Mouse (Mus musculus) cerebellum, postnatal 25 days (tissue): ENCODE data around the gene Men1.

Experiments
- DNase-seq, 2 experiments: peaks; one replicate each; pipeline ENCODE4 v3.0.0; 2021; ENCODE audit warnings: mixed read lengths in 2 of 2

Men1 gene

DNA sequence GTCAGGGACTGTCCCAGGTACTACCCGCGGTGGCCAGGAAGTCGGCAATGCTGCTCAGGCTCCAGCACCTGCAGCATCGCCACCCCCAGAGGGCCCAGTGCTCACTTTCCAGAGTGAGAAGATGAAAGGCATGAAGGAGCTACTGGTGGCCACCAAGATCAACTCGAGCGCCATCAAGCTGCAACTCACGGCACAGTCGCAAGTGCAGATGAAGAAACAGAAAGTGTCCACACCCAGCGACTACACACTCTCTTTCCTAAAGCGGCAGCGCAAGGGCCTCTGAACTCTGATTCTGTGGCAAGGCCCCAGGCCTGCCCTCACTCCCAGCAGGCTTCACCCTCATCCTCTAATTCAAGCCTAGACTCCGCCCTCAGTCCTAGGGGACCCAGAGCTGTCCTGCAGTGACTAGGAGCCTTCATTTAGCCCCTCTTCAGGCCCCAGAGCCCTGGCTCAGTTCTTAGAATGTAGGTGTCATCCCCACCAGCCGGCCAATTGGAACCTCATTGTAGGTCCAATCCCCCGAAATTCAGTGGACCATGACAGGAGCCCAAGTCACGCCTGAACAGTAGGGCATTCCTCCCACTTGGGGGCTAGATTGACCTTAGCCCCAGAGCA lies 5.2 kb downstream of the Men1 start:
- DNase-seq = no peak

GRCm38 (mm10) chr19:6340524-6341452 lies 6.0 kb downstream of the Men1 start, which contains the start of gene Map4k2:
Gene Map4k2, plus strand, starts transcription at chr19:6341135.
- DNase-seq = peak; percentile 88 to 95

GRCm38 (mm10) chr19:6341453-6342077 lies 6.8 kb downstream of the Men1 start:
- DNase-seq = no peak

GRCm38 (mm10) chr19:6342276-6342933 lies 7.6 kb downstream of the Men1 start:
- no peak for DNase-seq

- DNase-seq = no peak
Measured at GRCm38 (mm10) chr19:6343066-6343925, 8.5 kb downstream of the Men1 start.

DNA sequence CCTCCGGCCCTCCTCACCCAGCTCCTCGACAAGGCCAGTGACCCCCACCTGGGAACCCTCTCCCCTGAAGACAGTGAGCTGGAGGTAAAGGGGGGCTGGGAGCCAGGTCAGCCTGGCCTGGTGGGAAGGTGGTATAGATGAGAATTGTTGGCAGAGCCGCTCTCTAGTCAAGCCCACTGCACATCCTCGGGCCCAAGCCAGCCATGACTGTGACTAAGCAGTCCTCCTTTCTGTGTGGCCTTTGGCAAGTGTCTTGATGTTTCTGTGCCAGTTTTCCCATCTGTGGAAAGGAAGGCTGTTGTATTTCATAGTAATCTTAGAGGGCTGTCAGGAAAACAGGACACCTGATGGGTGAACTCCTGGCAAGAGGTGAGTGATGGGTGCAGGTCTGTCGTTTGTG lies 9.2 kb downstream of the Men1 start:
- DNase-seq = peak; percentile 46 to 64

- DNase-seq = no peak
Measured at GRCm38 (mm10) chr19:6346023-6346422, 11.2 kb downstream of the Men1 start.

DNA sequence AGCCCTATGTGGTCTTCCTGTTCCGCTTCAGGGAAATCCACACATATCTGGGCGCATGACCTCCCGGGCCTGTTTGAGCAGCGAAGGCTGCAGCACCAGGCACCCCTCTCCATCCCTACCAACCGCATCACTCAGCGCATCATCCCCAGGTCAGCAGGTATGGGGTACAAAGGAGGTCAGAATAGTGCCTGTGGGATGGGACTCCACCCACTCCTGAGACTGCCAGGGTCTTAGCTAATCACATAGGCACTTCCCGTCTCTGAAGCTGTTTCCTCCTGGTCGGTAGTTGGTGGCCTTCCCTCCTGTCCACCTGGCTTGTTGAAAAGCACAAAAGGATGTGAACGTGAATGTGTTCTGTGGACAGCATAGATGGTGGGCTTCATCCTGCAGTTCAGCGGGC lies 11.9 kb downstream of the Men1 start:
- DNase-seq = no peak

GRCm38 (mm10) chr19:6347615-6348014 lies 12.8 kb downstream of the Men1 start:
- no peak for DNase-seq

DNA sequence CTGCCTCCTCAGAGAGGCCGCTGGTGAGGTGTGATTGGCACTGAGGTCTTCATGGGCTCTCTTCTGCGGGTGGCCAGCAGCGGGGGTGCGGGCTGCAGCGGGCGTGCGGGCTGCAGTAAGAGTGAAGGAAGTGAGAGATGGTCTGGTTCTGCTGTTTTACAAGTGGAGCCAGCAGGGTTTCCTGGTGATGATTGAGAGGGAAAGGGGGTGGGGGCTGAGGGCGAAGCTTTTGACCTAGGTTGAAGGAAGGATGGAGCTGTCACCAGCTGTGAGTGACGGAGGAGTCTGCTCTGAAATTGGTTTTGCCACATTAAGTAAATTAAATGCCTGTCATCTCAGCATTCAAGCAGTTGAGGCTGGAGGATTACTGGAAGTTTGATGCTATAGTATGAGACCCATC lies 13.9 kb downstream of the Men1 start:
- no peak for DNase-seq

DNA sequence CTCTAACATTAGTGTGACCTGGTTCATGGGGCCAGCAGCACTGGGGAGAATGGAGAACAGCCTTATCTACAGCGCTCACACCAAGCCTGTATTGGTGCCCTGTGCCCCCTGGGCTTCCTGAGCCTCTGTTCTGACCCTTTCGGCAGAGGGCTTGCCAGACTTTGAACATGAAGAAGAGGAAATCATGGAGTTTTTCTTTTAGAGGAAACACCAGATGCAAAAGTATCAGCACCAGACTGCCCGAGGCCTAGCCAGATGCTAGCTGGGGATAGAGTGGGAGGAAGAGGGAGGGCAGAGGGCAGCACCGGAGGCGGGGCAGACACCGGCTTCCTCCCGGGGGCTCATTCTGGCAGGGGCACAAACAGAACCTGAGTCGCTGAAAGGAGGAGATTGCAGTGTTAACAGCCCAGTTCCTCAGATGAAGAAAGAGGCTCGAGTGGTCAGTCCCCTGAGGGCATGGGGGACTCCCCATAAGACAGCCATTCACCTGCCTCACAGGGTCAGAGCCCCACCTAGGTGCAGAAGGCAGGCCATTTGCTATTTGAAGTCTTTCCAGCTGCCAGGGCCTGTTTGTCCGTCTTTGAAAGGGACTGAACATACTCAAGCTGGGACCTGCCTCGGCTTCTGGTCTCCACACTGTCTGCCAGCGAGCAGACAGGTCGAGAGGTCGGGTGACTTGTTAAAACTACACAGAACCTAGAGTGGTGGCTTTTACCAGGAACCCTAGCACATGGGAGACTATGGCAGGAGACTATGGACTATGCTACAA lies 14.6 kb downstream of the Men1 start:
- no peak for DNase-seq

DNA sequence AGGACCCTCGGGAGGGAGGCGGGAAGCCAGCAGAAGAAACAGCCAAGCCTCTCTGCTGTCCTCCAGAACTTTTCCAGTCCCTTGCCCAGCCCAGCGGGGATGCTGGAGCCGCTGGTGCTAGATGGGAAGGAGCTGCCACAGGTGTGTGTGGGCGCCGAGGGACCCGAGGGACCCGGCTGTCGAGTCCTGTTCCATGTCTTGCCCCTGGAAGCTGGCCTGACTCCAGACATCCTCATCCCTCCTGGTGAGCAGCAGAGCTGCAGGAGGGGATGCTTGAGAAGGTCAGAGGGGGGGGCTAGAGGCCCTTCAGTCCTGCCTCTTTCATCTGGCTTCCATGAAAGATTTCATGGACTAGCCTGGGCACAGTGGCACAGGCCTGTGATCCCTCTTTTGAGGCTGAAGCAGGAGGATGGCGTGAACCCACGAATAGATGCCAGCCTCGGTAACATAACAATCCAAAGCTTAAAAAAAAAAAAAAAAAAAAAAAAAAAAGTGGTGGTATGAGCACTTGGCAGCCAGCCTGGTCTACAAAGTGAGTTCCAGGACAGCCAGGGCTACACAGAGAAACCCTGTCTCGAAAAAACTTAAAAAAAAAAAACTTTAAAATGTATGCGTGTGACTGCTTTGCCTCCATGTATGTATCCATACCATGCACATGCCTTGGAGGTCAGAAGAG lies 16.8 kb downstream of the Men1 start:
- DNase-seq = peak in 1 of 2 experiments; percentile 46

DNA sequence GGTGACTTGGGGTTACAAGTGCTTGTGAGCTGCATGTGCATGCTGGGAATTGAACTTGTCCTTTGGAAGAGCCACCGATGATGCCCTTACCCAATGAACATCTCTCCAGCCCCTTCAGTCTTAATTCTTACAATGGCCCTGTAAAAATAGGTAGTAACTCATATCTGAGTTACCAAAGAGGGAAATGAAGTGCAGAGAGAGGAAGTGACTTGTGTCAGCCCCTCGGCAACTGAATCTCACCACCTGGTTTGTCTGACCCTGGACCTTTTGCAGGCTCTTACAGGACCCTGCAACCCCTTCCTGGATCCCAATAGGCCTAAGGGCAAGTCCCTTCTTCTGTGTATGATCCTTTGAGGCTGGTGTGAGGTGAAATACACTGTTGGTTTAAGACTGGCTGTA lies 17.3 kb downstream of the Men1 start:
- no peak for DNase-seq

GRCm38 (mm10) chr19:6354030-6354429 lies 19.3 kb downstream of the Men1 start:
- DNase-seq = peak in 1 of 2 experiments; percentile 50

- no peak for DNase-seq
Measured at GRCm38 (mm10) chr19:6361291-6361690, 26.5 kb downstream of the Men1 start.

GRCm38 (mm10) chr19:6363091-6363410 lies 28.3 kb downstream of the Men1 start:
- no peak for DNase-seq

DNA sequence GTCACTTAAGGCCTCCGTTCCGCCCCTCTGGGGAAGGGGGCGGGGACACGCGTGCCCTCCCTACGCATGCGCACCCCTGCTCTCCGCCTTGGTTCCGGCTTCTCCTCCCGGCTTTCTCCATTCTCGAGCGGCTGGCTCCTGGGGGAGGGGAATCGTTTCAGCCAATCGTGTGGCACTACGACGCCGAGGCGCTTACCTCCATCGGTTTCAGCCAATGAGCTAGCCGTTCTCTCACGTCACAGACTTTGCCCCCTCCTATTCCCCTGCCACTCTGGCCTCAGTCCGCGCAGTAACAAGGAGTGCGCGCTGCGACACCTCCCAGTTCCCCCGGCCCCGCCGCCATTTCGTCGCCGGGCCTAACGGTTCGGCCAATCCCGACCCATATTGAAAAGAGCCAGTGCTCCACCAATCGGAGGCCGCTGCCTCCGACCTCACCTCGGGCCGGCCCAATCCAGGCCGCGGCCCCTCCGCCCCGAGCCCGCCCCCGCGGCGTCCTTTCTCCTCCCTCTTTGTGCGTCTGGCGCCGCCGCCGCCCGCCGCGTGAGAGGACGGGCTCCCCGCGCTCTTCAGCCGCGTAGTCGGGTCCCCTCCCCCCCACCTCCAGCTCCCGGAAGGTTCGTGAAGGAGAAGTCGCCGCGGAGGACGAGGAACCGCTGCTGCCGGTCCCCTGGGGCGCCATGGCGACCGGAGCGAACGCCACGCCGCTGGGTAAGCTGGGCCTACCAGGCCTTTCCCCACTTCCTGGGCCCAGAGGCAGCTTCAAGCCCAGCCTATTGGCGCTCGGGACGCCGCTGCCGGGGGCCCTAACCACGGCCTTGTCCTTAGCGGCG lies 28.8 kb downstream of the Men1 start, which contains the start of gene Sf1:
Sf1 (plus strand) TSS at position 280 of the 830 bp plus-strand sequence.
- DNase-seq = peak; percentile 99

DNA sequence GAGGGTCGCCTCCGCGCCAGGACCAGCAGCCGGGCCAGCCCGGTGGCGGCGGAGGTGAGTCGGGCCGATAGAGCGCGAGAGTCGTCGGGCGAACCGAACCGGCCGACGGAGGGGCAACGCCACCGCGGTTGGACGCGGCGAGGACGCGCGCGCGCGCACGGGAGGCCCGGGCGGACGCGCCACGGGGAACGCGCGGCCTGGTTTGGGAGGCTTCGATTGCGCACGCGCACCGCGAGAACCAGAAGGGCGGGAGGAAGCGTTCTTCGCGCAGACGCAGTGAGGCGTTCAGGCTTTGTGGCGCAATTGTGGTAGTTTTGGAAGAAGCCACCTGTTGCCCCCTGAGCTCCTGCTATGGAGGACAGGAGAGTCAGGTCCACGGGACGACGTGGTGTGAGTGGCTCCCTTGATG lies 29.5 kb downstream of the Men1 start:
- peak; percentile 94 to 97 for DNase-seq

GRCm38 (mm10) chr19:6364842-6365241 lies 30.1 kb downstream of the Men1 start:
- no peak for DNase-seq

- no peak for DNase-seq
Measured at GRCm38 (mm10) chr19:6370175-6370574, 35.4 kb downstream of the Men1 start.
